8 mouse cellular contexts compared by ENCODE assay signal in the genomic region with DNA sequence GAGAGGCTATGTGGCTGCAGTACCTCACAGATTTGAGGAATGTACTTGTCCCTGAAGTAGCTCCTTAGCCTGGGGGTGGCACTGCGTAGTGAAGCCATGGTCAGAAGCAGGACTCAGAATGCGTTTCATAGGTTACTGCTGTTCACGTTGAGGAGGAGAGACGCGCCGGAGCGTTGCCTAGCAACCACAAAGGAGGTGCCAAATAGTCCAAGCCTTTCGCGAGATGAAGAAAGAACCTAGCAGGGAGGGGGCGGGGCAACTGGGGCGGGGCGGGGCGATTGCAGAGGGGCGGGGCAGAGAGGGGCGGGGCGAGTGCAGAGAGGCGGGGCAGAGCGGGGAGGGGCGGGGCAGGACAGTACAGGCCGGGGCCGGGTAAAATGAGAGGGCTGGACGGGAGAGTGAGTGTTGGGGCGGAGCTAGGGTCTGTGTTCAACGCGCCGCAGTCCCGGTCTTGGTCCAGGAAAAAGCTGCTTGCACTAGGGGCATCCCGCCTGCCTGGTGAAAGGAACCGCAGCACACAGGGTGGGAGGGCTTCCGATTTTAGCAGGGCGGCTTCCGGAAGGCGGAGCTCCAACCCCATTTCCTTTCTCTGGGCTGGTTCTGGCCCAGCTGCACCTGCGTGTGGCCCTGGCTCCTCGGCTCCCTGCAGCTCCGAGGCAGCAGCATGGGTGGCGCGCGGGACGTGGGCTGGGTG. TPM values are rescaled to one million over a fixed set of nuclear protein-coding genes. Genes with fewer than 3 reads are reported as not detected.
DNase-seq lines count a peak whose midpoint lies in the region; ATAC-seq lines count a peak whose summit lies in the region.

Fbxl13 (minus strand) TSS at position 196 of the 694 bp plus-strand sequence.
Armc10 (plus strand) TSS at position 375 of the 694 bp plus-strand sequence.

- no peaks in the 10 kb centered on the region for H3K9me3 ChIP-seq in hindbrain, embryonic 13.5 days

- 0 out of 2 replicates have a peak, but pooled peaks cover 3% of the 10 kb centered on the region for H3K27me3 ChIP-seq in hindbrain, embryonic 13.5 days

- WGBS in hindbrain, embryonic 13.5 days: 2% methylated on average over 37 of the region's 40 CpGs

- H3K36me3 ChIP-seq in hindbrain, embryonic 13.5 days: peaks cover 26% of the 10 kb centered on the region

- H3K4me3 ChIP-seq in hindbrain, embryonic 13.5 days: peak within 1 kb of the TSS; percentile 87

- peaks cover 23% of the 10 kb centered on the region for H3K4me1 ChIP-seq in hindbrain, embryonic 13.5 days (replicated peaks)

- peak; percentile 96 for ATAC-seq in hindbrain, embryonic 13.5 days (ENCODE audit: low FRiP score)

- peak; percentile 94 for DNase-seq in NIH3T3 (ENCODE audit: low read depth)
- DNase-seq in cerebellum, postnatal 10 days: peak; percentile 93
- DNase-seq in frontal cortex, postnatal 10 days (ENCODE audit: low spot score in 2 of 2): peak; percentile 85 to 87
- DNase-seq in layer of hippocampus, postnatal 25 days (ENCODE audit: extremely low spot score in 1 of 2, low spot score in 1 of 2): peak; percentile 62 to 71
- peak; percentile 95 for DNase-seq in lung, postnatal 25 days (ENCODE audit: low spot score)
- peak; percentile 91 for DNase-seq in retina, embryonic 14.5 days (ENCODE audit: low spot score)
- DNase-seq in thymus, postnatal 4 days: peak; percentile 90

- H3K27ac ChIP-seq in hindbrain, embryonic 13.5 days: peak within 1 kb of the TSS; percentile 96

- peak within 1 kb of the TSS; percentile 97 for H3K9ac ChIP-seq in hindbrain, embryonic 13.5 days

- peak within 1 kb of the TSS; percentile 86 for H3K4me2 ChIP-seq in hindbrain, embryonic 13.5 days

RNA-seq across cellular contexts. Expression of gene Fbxl13, which starts in this region (rescaled TPM):
- 0.31 and 0.58 TPM in 2 replicates for polyA plus RNA-seq in hindbrain, embryonic 13.5 days (2015; fragmentation: Nextera tagmentation; extraction: Ambion mirVana)
- total RNA-seq in layer of hippocampus, postnatal 25 days (2021): under 1 TPM; 0.17 to 0.26 TPM

RNA-seq across cellular contexts. Expression of gene Armc10, which starts in this region (rescaled TPM):
- polyA plus RNA-seq in hindbrain, embryonic 13.5 days (2015; fragmentation: Nextera tagmentation; extraction: Ambion mirVana): 63.1 and 68.4 TPM in 2 replicates
- total RNA-seq in layer of hippocampus, postnatal 25 days (2021): 10 to 100 TPM; 21.2 to 22.3 TPM

Comparison
In these comparisons a context has a peak if more than half of its experiments do, and no peak if none do; other contexts are left out.
1. Peak in every context shown above with its lines: DNase-seq, ATAC-seq, H3K4me3 ChIP-seq and H3K27ac ChIP-seq.